Mouse (Mus musculus) megakaryocyte progenitor cell, adult 5-6 weeks (primary cell): ENCODE results near the gene Fmo5. TPM values are rescaled to one million over a fixed set of nuclear protein-coding genes. Genes with fewer than 3 reads are reported as not detected.

ENCODE experiments used
- ATAC-seq: replicated peaks from 2 replicates; pipeline ENCODE4 v1.8.0; 2016; ENCODE audit warnings: mild to moderate bottlenecking, moderate TSS enrichment, inconsistent platforms; ENCODE audit not compliant: poor library complexity
- total RNA-seq, 2 experiments: library from RNA; stranded (forward) in 1 of 2; stranded (reverse) in 1 of 2; fragments of 157-497, 149-512 nt in 1 of 2; fragments of 200-1000 nt in 1 of 2; gene quantifications; 2 replicates each; pipeline versions ENCODE4 v1.2.3 to v1.2.4; 2015 to 2017

Fmo5 gene
- total RNA-seq (2015) = 5.0 and 7.8 TPM in 2 replicates
- total RNA-seq (2017) = 3.3 and 4.2 TPM in 2 replicates

GRCm38 (mm10) chr3:97628391-97629001 lies at the start of gene Fmo5:
TSS of gene Fmo5 (plus strand) at chr3:97628804.
- ATAC-seq = peak; percentile 91

GRCm38 (mm10) chr3:97585383-97586160 lies 43.0 kb upstream of the Fmo5 start:
- peak; percentile 97 for ATAC-seq

DNA sequence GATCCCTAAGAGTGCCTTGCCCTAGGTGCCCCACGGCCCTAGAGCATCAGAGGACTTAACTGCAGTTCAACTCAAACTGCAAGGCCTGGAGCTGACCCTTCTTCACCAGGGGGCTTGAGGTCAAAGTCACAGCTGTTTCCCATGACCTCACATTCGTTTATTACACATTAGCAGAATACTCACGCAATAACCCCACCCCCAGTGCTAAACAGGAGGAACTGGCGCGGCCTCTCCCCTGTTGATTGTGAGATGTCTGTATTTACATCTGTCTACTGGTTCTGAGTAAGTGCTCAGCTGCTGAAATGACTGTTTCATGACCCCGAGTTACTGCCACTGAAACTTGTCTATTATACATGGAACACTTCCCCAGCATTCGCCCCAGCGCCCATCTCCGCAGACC lies 40.9 kb upstream of the Fmo5 start:
- ATAC-seq = no peak

GRCm38 (mm10) chr3:97590699-97591098 lies 37.9 kb upstream of the Fmo5 start:
- ATAC-seq = no peak

DNA sequence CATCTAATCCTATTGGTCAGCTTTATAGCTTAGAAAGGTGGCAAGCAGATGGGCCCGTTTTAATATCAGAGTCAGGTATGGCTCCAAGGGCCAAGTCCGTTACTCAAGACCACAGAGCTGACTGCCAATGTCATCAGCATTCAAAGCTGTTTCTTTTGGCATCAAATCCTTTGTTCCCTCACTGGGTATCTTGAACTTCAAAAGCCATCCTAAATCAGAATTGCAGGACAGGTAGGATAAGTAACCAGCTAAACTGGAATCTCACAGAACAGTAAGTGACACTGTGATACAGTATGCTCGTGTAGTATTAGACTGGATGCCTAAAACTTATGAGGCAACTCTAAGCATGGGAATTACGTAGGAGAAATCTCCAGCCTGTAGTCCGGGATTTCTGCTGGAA lies 35.5 kb upstream of the Fmo5 start:
- no peak for ATAC-seq

GRCm38 (mm10) chr3:97594140-97594539 lies 34.5 kb upstream of the Fmo5 start:
- ATAC-seq = peak; percentile 58

DNA sequence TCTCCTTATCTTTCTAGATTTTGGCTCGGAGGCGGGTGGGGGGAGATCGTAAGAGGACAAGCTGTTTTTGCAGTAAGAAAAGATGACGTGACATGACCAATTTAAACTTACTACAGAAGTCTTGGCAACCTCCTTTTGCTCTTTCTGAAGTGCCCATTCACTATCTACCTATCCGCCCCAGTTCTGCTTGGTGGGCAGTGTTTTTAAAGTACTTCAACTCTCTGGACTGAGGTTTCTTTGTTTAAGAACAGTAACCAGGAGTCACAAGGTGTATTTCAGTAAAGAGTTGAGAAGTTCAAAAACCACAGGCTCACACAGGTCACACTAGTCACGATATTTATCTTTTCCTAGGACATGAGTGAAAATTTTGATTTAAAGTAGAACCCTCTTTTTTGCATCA lies 33.5 kb upstream of the Fmo5 start:
- no peak for ATAC-seq

DNA sequence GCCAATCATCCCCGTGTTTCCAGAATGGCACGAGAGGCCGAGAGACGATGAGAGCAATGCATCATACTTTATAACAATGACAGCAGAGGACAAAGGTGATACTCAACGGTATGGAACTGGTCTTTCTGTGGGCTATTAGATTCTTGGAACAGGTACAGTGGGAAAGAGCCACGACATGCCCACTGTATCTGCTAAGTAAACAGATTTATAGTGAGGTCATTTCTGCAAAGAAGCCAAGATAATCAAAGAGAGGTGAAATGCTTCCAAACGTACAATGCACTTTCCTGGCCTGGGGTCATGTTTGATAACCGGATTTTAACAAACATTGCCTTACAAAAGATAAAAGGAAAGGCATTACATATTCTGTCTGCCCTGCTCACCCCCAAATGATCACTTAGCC lies 31.8 kb upstream of the Fmo5 start:
- ATAC-seq = no peak

DNA sequence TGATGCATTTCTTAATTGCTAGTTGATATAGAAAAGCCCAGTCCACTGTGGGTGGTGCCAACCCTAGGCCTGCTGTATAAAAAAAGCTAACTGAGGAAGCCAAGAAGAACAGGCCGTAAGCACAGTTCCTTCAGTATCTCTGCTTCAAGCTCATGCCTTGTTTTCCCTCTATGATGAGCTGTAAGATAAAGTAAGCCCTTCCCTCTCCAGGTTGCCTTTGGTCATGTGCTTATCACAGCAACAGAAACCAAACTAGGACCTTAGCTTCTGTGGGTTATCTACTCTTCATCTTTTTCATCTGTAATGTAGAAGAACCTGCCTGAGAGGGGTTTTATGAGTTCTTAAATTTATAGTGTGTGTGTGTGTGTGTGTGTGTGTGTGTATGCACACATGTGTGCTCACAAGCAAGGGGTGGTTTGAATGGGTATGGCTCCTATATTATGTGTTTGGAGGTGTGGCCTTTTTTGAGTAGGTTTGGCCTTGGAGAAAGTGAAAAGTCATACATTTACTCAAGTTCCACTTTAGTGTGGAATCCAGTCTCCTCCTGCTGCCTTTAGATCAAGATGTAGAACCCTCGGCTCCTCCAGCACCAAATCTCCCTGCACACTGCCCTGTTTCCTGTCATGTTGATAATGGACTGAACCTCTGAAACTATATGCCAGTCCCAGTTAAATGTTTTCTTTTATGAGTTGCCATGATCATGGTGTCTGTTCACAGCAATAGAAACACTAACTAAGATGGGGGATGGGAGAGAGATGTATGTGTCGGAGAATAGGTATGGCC lies 28.4 kb upstream of the Fmo5 start:
- peak; percentile 54 for ATAC-seq

DNA sequence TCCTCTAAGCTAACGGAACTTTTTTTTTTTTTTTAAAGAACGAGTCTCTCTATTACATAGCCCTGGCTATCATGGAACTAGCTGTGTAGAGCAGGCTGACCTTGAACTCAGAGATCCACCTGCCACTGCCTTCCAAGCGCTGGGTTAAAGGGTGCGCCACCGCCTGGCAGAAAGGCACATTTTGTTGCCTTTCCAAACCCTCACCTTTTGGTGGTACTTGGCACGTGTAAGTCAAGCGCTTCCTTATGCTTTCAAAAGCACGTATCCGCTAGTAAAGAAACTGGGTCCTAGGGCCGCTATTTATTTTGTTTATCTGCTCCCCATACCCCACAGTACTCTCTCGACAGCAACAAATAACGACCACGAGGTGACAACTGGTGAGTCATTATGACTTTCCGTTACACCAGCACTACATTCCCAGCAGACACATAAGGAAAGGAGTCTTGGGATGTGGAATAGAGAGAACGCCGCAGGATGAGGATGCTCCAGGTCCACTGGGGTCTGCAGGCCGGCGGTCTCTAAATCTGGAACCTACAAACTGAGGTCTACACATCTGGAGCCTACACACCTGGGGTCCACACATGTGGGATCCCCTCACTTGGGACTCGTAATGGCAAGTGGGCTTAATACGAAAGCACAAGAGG lies 19.3 kb upstream of the Fmo5 start:
- peak; percentile 60 for ATAC-seq

GRCm38 (mm10) chr3:97609845-97610410 lies 18.7 kb upstream of the Fmo5 start, which contains the start of gene Chd1l:
TSS of gene Chd1l (minus strand) at chr3:97610203.
- peak; percentile 93 for ATAC-seq

DNA sequence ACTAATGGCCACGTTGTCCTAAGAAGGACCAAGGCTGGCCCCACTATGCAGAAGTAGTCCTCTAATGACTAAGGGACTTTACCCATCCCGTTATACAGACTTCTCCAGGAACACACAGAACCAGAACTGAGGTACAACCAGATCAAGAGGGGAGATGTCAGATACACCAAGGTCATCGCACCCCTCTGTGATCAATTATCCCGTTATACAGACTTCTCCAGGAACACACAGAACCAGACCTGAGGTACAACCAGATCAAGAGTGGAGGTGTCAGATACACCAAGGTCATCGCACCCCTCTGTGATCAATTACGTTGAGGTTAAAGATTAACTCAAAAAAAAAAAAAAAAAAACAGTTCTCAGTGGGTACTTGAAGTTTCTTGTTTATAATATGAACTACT lies 17.6 kb upstream of the Fmo5 start:
- no peak for ATAC-seq

DNA sequence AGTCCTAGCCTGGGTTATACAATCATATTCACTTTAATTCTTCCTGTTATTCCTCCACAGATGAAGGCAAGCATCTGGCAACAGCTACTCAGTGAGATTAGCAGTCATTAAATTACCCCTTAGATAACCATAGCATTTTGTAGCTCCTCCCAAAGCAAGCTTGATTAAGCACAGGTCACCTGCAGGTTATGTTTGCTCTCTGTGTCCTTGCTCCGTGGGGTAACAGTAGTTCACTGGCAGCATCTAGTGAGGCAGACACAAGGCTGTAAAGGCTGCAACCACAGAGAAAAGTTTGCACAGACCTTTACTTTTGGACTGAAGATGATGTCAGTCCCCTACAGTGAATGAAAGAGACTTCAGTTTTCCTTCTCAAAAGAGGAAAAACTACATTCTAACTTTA lies 13.4 kb upstream of the Fmo5 start:
- no peak for ATAC-seq

- ATAC-seq = peak; percentile 80
Observed at GRCm38 (mm10) chr3:97615933-97616332, 12.7 kb upstream of the Fmo5 start.

DNA sequence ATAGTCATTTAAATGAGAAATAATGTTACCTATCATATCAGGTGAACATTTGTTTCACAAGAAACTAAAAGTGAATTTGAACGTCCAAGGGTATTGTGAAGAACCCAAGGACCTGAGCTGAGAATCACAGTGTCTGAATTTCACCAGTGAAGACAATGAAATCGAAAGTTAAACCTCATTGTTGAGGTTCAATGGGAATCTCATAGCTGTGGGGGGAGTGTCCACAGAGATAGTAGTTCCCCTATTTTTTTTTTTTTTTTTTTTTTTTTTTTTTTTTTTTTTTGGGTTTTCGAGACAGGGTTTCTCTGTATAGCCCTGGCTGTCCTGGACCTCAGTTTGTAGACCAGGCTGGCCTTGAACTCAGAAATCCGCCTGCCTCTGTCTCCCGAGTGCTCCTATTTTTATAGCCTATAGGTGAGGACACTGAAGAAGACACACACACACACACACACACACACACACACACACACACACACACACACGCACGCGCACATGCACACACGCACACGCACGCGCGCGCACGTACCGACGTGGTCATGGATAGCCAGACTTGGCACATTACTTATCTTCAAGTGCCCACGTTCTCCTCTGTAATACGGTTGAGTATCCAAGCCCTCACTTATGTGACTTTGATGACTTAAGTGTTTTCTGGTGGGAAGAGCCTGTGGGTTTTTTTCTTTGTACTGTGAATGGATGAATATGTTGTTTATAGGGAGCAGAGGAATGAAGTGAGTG lies 11.3 kb upstream of the Fmo5 start:
- ATAC-seq = no peak

- no peak for ATAC-seq
Observed at GRCm38 (mm10) chr3:97617899-97618298, 10.7 kb upstream of the Fmo5 start.

DNA sequence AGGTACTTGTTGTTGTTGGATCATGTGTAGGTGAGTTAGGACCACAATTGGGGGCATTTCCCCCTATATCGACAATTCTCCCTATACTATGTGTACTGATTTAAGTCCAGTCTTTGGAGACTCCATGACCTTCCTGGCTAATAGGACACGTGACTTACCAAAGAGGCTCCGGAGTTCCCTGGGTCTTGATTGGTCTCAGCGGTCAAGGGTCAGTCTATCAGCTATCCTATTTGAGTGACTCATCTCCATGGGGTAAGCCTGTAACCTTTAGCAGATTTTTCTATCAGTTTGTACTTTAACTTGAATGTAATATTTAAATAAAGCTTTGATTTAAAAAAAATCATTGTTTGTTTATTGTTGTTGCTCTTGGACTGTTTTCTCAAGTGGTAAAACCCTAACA lies 7.9 kb upstream of the Fmo5 start:
- ATAC-seq = no peak

DNA sequence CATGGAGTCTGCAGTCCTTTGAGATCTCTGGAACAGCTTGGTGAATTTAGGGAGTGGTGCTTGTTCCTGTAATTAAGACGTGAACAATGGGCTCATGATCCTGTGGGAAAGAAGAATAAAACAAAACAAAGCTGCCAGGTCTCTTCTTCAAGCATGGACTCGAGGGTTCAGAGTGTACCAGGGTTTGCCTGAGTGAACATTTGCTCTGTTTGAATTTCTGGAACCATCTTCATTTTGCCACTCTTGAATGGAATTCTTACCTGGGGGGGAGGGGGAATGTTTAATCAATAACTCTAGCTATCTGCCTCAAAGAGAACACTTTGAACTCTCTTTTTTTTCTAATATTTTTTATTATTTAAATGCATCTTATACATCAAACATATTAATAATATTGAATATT lies 4.0 kb upstream of the Fmo5 start:
- no peak for ATAC-seq

GRCm38 (mm10) chr3:97627893-97628292 lies 711 bp upstream of the Fmo5 start:
- ATAC-seq = peak; percentile 54

DNA sequence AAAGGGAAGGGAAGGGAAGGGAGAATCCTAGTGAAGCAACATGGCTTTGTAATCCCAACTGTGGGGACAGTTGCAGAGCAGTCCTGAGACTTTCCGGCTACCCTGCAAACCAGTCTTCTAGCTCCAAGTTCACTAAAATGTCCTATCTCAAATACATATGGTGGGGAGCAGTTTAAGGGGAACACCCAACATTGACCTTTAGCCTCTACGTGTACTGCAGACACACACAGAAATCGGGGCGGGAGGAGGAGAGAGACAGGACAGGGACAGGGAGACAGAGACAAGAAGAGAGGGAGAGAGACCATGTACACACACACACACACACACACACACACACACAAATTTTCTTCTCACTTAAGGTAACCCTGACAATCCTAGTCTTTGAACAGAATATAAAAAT lies 1.3 kb downstream of the Fmo5 start:
- ATAC-seq = no peak
